24 mouse cellular contexts compared by ENCODE assay signal in the genomic region with DNA sequence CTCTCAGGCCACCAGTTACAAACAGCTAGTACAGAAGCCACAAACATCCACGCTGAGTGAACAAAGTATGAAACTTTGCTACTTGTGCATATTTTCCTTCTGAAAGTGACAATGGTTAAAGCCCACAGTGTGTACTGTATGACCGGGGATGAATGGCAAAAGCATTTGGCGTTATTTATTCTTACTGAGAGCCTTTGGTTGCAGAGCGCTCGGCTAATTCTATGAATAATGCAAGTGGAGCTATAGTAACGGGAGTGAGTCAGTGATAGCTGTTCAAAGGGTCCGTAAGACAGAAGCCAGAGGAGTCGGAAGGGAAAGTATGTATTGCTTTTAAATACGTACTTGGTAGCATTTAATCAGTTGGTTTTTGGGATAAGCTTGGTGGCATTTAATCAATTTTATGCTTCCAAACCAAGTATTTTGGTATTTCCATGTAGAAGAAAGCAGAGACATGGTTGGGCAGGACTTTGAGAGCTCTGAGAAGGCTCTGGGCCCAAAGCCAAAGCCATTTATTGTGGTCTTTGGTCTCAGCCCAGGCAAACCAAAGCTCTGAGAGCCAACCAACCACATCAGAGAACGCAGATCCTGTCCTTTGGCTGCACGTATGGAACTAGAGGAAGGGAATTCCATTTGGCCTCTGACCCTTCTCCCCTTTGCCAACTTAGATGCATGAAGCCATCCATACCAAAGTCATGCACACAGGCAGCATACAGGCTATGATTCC. TPM values are rescaled to one million over a fixed set of nuclear protein-coding genes. Genes with fewer than 3 reads are reported as not detected.
DNase-seq lines count a peak whose midpoint lies in the region; ATAC-seq and TF ChIP-seq lines count a peak whose summit lies in the region.
"Had no signal": no experiment of that assay in that cellular context is flagged by ENCODE, and none has a peak within 500 bp of the region (broad histone marks: within the 10 kb centered on the region; RNA-seq: fewer than 3 reads in every experiment).

No protein-coding gene starts in this region.

- peak; percentile 67 for ATAC-seq in hindbrain, postnatal 0 days
- ATAC-seq in hindbrain, embryonic 11.5 days (ENCODE audit: low FRiP score) = no peak
- ATAC-seq in lung, embryonic 14.5 days (ENCODE audit: insufficient read depth) = no peak
- ATAC-seq: activated CD4-positive, CD25-positive, alpha-beta regulatory T cell, adult 4 months; midbrain, embryonic 15.5 days had no signal

- peaks cover 19% of the 10 kb centered on the region; the same call in 1 of the 2 replicates for H3K36me3 ChIP-seq in hindbrain, postnatal 0 days (ENCODE audit: insufficient read depth, low read length)
- H3K36me3 ChIP-seq in hindbrain, embryonic 11.5 days (ENCODE audit: control insufficient read depth, insufficient read depth, low read length) = 0 out of 2 replicates have a peak, but pooled peaks cover 2% of the 10 kb centered on the region
- H3K36me3 ChIP-seq in lung, embryonic 14.5 days (ENCODE audit: insufficient read depth) = peaks cover 46% of the 10 kb centered on the region

- no peak for TF ChIP-seq CTCF in hindbrain, postnatal 0 days (IDR thresholded peaks at IDR 0.05; ENCODE audit: low read depth)
- no peak for TF ChIP-seq CTCF in lung, embryonic 14.5 days (IDR thresholded peaks at IDR 0.05; ENCODE audit: low read depth)

- DNase-seq in cerebellum, postnatal 10 days = peak; percentile 17 to 29
- no peak for DNase-seq in cerebellum, adult 9-11 months
- peak; percentile 76 for DNase-seq in hindbrain, postnatal 0 days (ENCODE audit: low spot score)
- no peak for DNase-seq in hindbrain, embryonic 11.5 days (ENCODE audit: low spot score)
- DNase-seq in lung, embryonic 14.5 days = peak; percentile 80
- no peak for DNase-seq in lung, postnatal 36 days
- peak; percentile 36 for DNase-seq in fibroblast of lung, adult 2 months (ENCODE audit: low read depth)
- DNase-seq in spleen, adult 18-20 months = no peak
- DNase-seq: adrenal gland, postnatal 25 days; layer of hippocampus, postnatal 36 days; lung, postnatal 14 days; thymus, adult 2 months had no signal

- H3K4me1 ChIP-seq in hindbrain, postnatal 0 days (ENCODE audit: insufficient read depth, low read length) = no peaks in the 10 kb centered on the region
- H3K4me1 ChIP-seq in hindbrain, embryonic 11.5 days (replicated peaks; ENCODE audit: control insufficient read depth, insufficient read depth, low read length) = no peaks in the 10 kb centered on the region
- H3K4me1 ChIP-seq in lung, embryonic 14.5 days (ENCODE audit: insufficient read depth) = no peaks in the 10 kb centered on the region
- H3K4me1 ChIP-seq: heart, embryonic 13.5 days; midbrain, embryonic 15.5 days had no signal

- no peak overlapping the region for H3K9ac ChIP-seq in hindbrain, postnatal 0 days (replicated peaks; ENCODE audit: low read length)
- H3K9ac ChIP-seq in hindbrain, embryonic 11.5 days (ENCODE audit: low read depth, low read length) = no peak overlapping the region
- H3K9ac ChIP-seq in lung, embryonic 14.5 days = no peak overlapping the region
- H3K9ac ChIP-seq: heart, embryonic 13.5 days; liver, embryonic 14.5 days; midbrain, embryonic 15.5 days had no signal

- H3K4me3 ChIP-seq in hindbrain, postnatal 0 days (ENCODE audit: low read length) = no peak overlapping the region
- H3K4me3 ChIP-seq in hindbrain, embryonic 11.5 days (ENCODE audit: low read depth, low read length) = no peak overlapping the region
- no peak overlapping the region for H3K4me3 ChIP-seq in lung, embryonic 14.5 days (ENCODE audit: low read depth, low read length)
- H3K4me3 ChIP-seq: erythroblast, embryonic 14.5 days; heart, embryonic 13.5 days; midbrain, embryonic 15.5 days had no signal

- WGBS in hindbrain, postnatal 0 days = 66% methylated on average over 11 of the region's 11 CpGs
- 94% methylated on average over 11 of the region's 11 CpGs for WGBS in hindbrain, embryonic 11.5 days
- 84% methylated on average over 11 of the region's 11 CpGs for WGBS in lung, embryonic 14.5 days

- H3K4me2 ChIP-seq in hindbrain, postnatal 0 days (ENCODE audit: low read depth, low read length) = no peak overlapping the region
- no peak overlapping the region for H3K4me2 ChIP-seq in hindbrain, embryonic 11.5 days (replicated peaks; ENCODE audit: low read depth, low read length)
- H3K4me2 ChIP-seq in lung, embryonic 14.5 days = no peak overlapping the region
- H3K4me2 ChIP-seq: heart, embryonic 13.5 days; midbrain, embryonic 15.5 days had no signal

- H3K27me3 ChIP-seq in hindbrain, postnatal 0 days (ENCODE audit: insufficient read depth, low read length) = no peaks in the 10 kb centered on the region
- H3K27me3 ChIP-seq in hindbrain, embryonic 11.5 days (ENCODE audit: control insufficient read depth, insufficient read depth, low read length) = no peaks in the 10 kb centered on the region
- H3K27me3 ChIP-seq in lung, embryonic 14.5 days (ENCODE audit: insufficient read depth, low read length) = no peaks in the 10 kb centered on the region
- H3K27me3 ChIP-seq: CH12.LX; heart, embryonic 13.5 days; midbrain, embryonic 15.5 days had no signal

- no peaks in the 10 kb centered on the region for H3K9me3 ChIP-seq in hindbrain, postnatal 0 days (ENCODE audit: low read length)
- no peaks in the 10 kb centered on the region for H3K9me3 ChIP-seq in hindbrain, embryonic 11.5 days (ENCODE audit: control insufficient read depth, low read length)
- no peaks in the 10 kb centered on the region for H3K9me3 ChIP-seq in lung, embryonic 14.5 days (ENCODE audit: low read depth, low read length)
- H3K9me3 ChIP-seq: heart, embryonic 13.5 days; midbrain, embryonic 15.5 days had no signal

- H3K27ac ChIP-seq in hindbrain, postnatal 0 days = peak overlapping the region; percentile 60; the same call in 1 of the 2 replicates
- no peak overlapping the region for H3K27ac ChIP-seq in hindbrain, embryonic 11.5 days (ENCODE audit: low read depth, low read length)
- H3K27ac ChIP-seq in lung, embryonic 14.5 days (ENCODE audit: low read depth) = no peak overlapping the region
- H3K27ac ChIP-seq: heart, embryonic 13.5 days; liver, embryonic 14.5 days; midbrain, embryonic 15.5 days had no signal

RNA-seq across cellular contexts. Expression of a gene that starts 26.3 kb away (rescaled TPM):
- 14.1 and 21.6 TPM in 2 replicates for total RNA-seq in hindbrain, postnatal 0 days (2014; rRNA removed)
- polyA plus RNA-seq in hindbrain, postnatal 0 days (2015; fragmentation: Nextera tagmentation; extraction: Ambion mirVana) = 33.3 and 34.5 TPM in 2 replicates
- polyA plus RNA-seq in hindbrain, embryonic 11.5 days (2014; fragmentation: Nextera tagmentation; extraction: Ambion mirVana) = 2.8 and 3.9 TPM in 2 replicates
- polyA plus RNA-seq in lung, embryonic 14.5 days (2014; fragmentation: Nextera tagmentation; extraction: Ambion mirVana) = 4.5 TPM in 2 replicates

RNA-seq across cellular contexts. Expression of a gene that starts 48.2 kb away (rescaled TPM):
- 4.8 and 29.4 TPM in 2 replicates for total RNA-seq in hindbrain, postnatal 0 days (2014; rRNA removed)
- polyA plus RNA-seq in hindbrain, postnatal 0 days (2015; fragmentation: Nextera tagmentation; extraction: Ambion mirVana) = 14.5 and 18.9 TPM in 2 replicates
- polyA plus RNA-seq in hindbrain, embryonic 11.5 days (2014; fragmentation: Nextera tagmentation; extraction: Ambion mirVana) = 22.6 and 25.8 TPM in 2 replicates
- polyA plus RNA-seq in lung, embryonic 14.5 days (2014; fragmentation: Nextera tagmentation; extraction: Ambion mirVana) = 32.0 and 34.1 TPM in 2 replicates

RNA-seq across cellular contexts. Expression of a gene that starts 52.7 kb away (rescaled TPM):
- total RNA-seq in hindbrain, postnatal 0 days (2014; rRNA removed) = not detected in 2 replicates
- 0.28 TPM in 1 of 2 replicates, not detected in the other for polyA plus RNA-seq in hindbrain, postnatal 0 days (2015; fragmentation: Nextera tagmentation; extraction: Ambion mirVana)
- polyA plus RNA-seq in hindbrain, embryonic 11.5 days (2014; fragmentation: Nextera tagmentation; extraction: Ambion mirVana) = not detected in 2 replicates
- polyA plus RNA-seq in lung, embryonic 14.5 days (2014; fragmentation: Nextera tagmentation; extraction: Ambion mirVana) = not detected in 2 replicates
- total RNA-seq: adrenal gland, postnatal 25 days; CH12.LX; hematopoietic stem cell, adult 5-6 weeks; layer of hippocampus, postnatal 36 days had no signal
- polyA plus RNA-seq: activated CD4-positive, CD25-positive, alpha-beta regulatory T cell, adult 4 months; erythroblast, embryonic 14.5 days; gonadal fat pad, adult 2 months; heart, embryonic 13.5 days; large intestine, adult 2 months; limb, embryonic 11.5 days; liver, embryonic 14.5 days; midbrain, embryonic 15.5 days; neural tube, embryonic 11.5 days; stomach, embryonic 14.5 days; thymus, adult 2 months had no signal

Comparison
In these comparisons a context has a peak if more than half of its experiments do, and no peak if none do; other contexts are left out.
1. DNase-seq: peak in cerebellum, postnatal 10 days (2 of 2), hindbrain, postnatal 0 days (single experiment), lung, embryonic 14.5 days (single experiment) and fibroblast of lung, adult 2 months (single experiment); none in cerebellum, adult 9-11 months (single experiment), hindbrain, embryonic 11.5 days (single experiment), lung, postnatal 36 days (single experiment) and spleen, adult 18-20 months (0 of 2).